Mouse (Mus musculus) thymus, adult 2 months (tissue): Measurements from ENCODE around the gene Zbtb20. TPM values are rescaled to one million over a fixed set of nuclear protein-coding genes. Genes with fewer than 3 reads are reported as not detected.

ENCODE experiments used
- DNase-seq: peaks from one replicate; pipeline ENCODE4 v3.0.0; 2021
- H3K27ac ChIP-seq: fragments of 200-500 bp; 2 replicates; pipeline ENCODE4 v1.5.1; 2012; ENCODE audit warnings: low read length, control low read depth; ENCODE audit not compliant: control insufficient read depth, insufficient read depth
- H3K27me3 ChIP-seq: fragments of 200-500 bp; 2 replicates; pipeline ENCODE4 v1.6.1; 2012; ENCODE audit warnings: mild to moderate bottlenecking, low read length, moderate library complexity, mixed read lengths; ENCODE audit not compliant: control insufficient read depth, insufficient read depth
- H3K36me3 ChIP-seq: fragments of 200-500 bp; 2 replicates; pipeline ENCODE4 v1.6.1; 2012; ENCODE audit warnings: mild to moderate bottlenecking, low read length, moderate library complexity; ENCODE audit not compliant: control insufficient read depth, insufficient read depth
- H3K4me1 ChIP-seq: fragments of 200-500 bp; replicated peaks from 2 replicates; pipeline ENCODE4 v1.6.1; 2012; ENCODE audit warnings: low read length; ENCODE audit not compliant: control insufficient read depth, insufficient read depth
- H3K4me3 ChIP-seq: fragments of 200-500 bp; 2 replicates; pipeline ENCODE4 v1.5.1; 2012; ENCODE audit warnings: mild to moderate bottlenecking, low read length, control low read depth, moderate library complexity; ENCODE audit not compliant: control insufficient read depth, insufficient read depth
- CTCF ChIP-seq: fragments of 200-500 bp; IDR thresholded peaks from 2 replicates; pipeline ENCODE4 v1.5.1; 2012; ENCODE audit warnings: mild to moderate bottlenecking, control low read depth, low read length, moderate library complexity, borderline replicate concordance; ENCODE audit not compliant: control insufficient read depth, poor library complexity, insufficient read depth; ENCODE audit errors: extremely low read depth
- POLR2A ChIP-seq: fragments of 200-500 bp; IDR thresholded peaks from 2 replicates; pipeline ENCODE4 v1.6.1; 2012; ENCODE audit warnings: mild to moderate bottlenecking, low read length, control low read depth, moderate library complexity; ENCODE audit not compliant: control insufficient read depth, poor library complexity, insufficient read depth; ENCODE audit errors: extremely low read depth
- WGBS: fragments of 180-500 bp; shearing (Covaris S2); methylation state at CpG from one replicate; pipeline ENCODE4 v1.1.7; 2018; 5-methylcytosine and 5-hydroxymethylcytosine counted together
- polyA plus RNA-seq: library from polyadenylated mRNA; depleted of rRNA; stranded (reverse); fragments of >200 nt; gene quantifications from 2 replicates; pipeline ENCODE4 v1.2.3, GENCODE M21; 2012

Gene Zbtb20
- polyA plus RNA-seq, 1 experiment, result 19.1 TPM

- TF ChIP-seq CTCF, result no peak
- TF ChIP-seq POLR2A, result no peak
- Histone ChIP-seq H3K27ac (no peak overlapping the region), H3K36me3 (no peaks in the 10 kb centered on the region), H3K4me3 (no peak overlapping the region), H3K4me1 (peaks cover 3% of the 10 kb centered on the region), H3K27me3 (no peaks in the 10 kb centered on the region)
- DNase-seq, result no peak
- WGBS, result 82% methylated on average over 5 of the region's 5 CpGs
These were observed 33.2 kb downstream of the Zbtb20 start for GRCm38 (mm10) chr16:42908896-42909295.

DNA sequence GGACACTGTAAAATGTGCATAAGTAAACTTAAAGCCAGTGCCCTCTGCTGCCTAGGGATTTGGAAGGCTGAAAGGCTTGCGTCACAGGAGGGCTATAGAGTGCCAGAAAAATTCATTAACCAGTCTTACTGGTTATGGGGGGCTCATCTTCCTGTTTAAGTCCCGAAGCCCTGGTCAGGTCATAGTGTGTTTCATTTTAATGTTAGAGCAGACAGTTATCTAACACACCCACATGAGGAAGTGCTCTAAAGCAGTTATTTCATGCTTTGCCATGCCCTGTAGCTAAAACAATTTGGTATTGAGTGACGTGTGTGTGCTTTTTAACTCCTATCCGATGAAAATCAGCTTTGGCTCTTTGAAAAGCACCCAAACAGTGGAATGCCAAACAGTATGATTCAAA, 34.3 kb downstream of the Zbtb20 start:
- 20% methylated on average over 4 of the region's 4 CpGs for WGBS
- no peak for DNase-seq
- Histone ChIP-seq H3K4me3 (no peak overlapping the region), H3K36me3 (no peaks in the 10 kb centered on the region), H3K4me1 (peaks cover 3% of the 10 kb centered on the region), H3K27me3 (no peaks in the 10 kb centered on the region), H3K27ac (no peak overlapping the region)
- TF ChIP-seq CTCF (no peak), POLR2A (no peak)

DNA sequence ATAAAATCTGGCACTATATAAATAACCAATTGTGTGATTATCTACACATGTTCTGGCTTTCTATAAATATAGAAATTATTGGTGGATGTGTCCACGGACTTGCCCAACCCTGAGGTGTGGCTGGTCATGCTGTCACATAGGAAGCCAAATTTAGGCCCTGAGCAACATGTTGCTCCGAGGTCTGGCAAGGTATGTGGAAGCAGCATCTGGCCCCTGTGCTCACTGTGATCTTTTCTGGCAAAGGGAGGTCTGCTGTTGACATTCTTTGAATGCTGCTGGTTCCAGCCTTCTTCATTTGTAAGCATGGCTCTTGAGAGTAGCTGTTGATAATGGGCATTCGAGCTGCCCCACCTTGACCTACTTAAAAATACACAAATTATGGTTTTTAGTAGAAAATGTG, 35.0 kb downstream of the Zbtb20 start:
- Histone ChIP-seq H3K4me3 (no peak overlapping the region), H3K27me3 (no peaks in the 10 kb centered on the region), H3K4me1 (peaks cover 3% of the 10 kb centered on the region), H3K36me3 (no peaks in the 10 kb centered on the region), H3K27ac (no peak overlapping the region)
- 85% methylated on average over 3 of the region's 3 CpGs for WGBS
- no peak for DNase-seq
- TF ChIP-seq CTCF (no peak), POLR2A (no peak)

GRCm38 (mm10) chr16:42911326-42911725, 35.6 kb downstream of the Zbtb20 start:
- no peak overlapping the region for H3K4me3 ChIP-seq
- WGBS, result 95% methylated on average over 4 of the region's 4 CpGs
- peaks cover 3% of the 10 kb centered on the region for H3K4me1 ChIP-seq
- H3K36me3 ChIP-seq, result no peaks in the 10 kb centered on the region
- TF ChIP-seq CTCF (no peak), POLR2A (no peak)
- no peak overlapping the region for H3K27ac ChIP-seq
- no peaks in the 10 kb centered on the region for H3K27me3 ChIP-seq
- DNase-seq, result no peak

DNA sequence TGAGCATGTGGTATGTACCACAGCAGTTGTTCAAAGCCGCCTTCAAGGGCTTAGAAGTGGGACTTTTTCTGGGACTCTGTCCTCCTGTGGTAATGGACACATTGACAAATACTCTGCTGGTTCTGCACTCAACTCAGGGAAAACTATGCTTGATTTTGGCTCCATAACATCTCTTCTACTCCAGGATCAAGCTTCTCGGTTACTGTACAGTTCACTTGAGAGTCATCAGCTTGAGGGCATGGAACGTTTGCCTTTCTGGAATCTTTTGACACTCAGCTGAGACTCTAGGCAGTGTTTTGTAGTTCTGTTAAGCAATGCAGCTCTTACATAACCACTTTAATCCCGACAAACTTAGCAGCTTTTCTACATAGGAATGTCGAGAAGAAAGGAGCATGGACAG, 36.1 kb downstream of the Zbtb20 start:
- H3K4me3 ChIP-seq, result no peak overlapping the region
- H3K4me1 ChIP-seq, result peaks cover 3% of the 10 kb centered on the region
- no peak for TF ChIP-seq POLR2A
- TF ChIP-seq CTCF, result no peak
- no peaks in the 10 kb centered on the region for H3K36me3 ChIP-seq
- DNase-seq, result no peak
- no peaks in the 10 kb centered on the region for H3K27me3 ChIP-seq
- no peak overlapping the region for H3K27ac ChIP-seq
- 88% methylated on average over 5 of the region's 5 CpGs for WGBS

DNA sequence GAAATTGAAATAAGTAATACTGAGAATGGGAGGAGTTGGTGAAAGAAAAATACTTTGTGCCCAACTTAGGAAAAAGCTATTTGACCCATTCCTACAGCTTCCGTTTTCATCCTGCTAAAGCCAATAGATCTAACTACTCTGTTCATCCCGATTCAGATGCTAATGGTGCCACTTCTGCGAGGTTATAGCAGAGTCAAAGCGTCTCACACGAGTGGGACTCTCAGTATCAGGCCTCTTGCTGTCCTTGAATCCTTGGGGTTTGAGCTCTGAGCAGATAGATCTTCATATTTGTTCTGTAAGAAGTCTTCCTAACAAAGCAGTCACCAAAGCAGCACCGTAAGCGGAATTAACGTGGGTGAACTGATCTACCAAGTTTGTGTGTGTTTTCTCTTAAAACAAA, 37.6 kb downstream of the Zbtb20 start:
- 94% methylated on average over 8 of the region's 8 CpGs for WGBS
- Histone ChIP-seq H3K27me3 (no peaks in the 10 kb centered on the region), H3K4me3 (no peak overlapping the region), H3K4me1 (peaks cover 3% of the 10 kb centered on the region), H3K36me3 (no peaks in the 10 kb centered on the region), H3K27ac (no peak overlapping the region)
- TF ChIP-seq POLR2A (no peak), CTCF (no peak)
- DNase-seq, result no peak

- Histone ChIP-seq H3K27me3 (no peaks in the 10 kb centered on the region), H3K4me3 (no peak overlapping the region), H3K36me3 (no peaks in the 10 kb centered on the region), H3K27ac (no peak overlapping the region), H3K4me1 (peaks cover 3% of the 10 kb centered on the region)
- 69% methylated on average over 8 of the region's 8 CpGs for WGBS
- DNase-seq, result peak; percentile 50
- TF ChIP-seq CTCF (no peak), POLR2A (no peak)
These were observed 38.9 kb downstream of the Zbtb20 start for GRCm38 (mm10) chr16:42914457-42915085.
